Mouse (Mus musculus) bone marrow macrophage, adult 2 months (primary cell): Measurements from ENCODE around the gene Adm.

Source experiments
- CTCF ChIP-seq: IDR thresholded peaks from 2 replicates; pipeline ENCODE4 v1.5.1; 2012; ENCODE audit warnings: low read depth, mild to moderate bottlenecking, low read length, moderate library complexity
- POLR2A ChIP-seq: IDR thresholded peaks from 2 replicates; pipeline ENCODE4 v1.6.1; 2012; ENCODE audit warnings: mild to moderate bottlenecking, low read depth, low read length, borderline replicate concordance

GRCm38 (mm10) chr7:110624067-110624466 is 3.4 kb upstream of the Adm start:
- TF ChIP-seq POLR2A (no peak), CTCF (no peak)
